Mouse (Mus musculus): ENCODE measurements at regions not wholly inside any gene's neighbourhood (a gene's known extent, or its start where the extent isn't known, plus 50 kb on each side); places are given as distances from the start of the nearest gene placed in this dataset.

DNA sequence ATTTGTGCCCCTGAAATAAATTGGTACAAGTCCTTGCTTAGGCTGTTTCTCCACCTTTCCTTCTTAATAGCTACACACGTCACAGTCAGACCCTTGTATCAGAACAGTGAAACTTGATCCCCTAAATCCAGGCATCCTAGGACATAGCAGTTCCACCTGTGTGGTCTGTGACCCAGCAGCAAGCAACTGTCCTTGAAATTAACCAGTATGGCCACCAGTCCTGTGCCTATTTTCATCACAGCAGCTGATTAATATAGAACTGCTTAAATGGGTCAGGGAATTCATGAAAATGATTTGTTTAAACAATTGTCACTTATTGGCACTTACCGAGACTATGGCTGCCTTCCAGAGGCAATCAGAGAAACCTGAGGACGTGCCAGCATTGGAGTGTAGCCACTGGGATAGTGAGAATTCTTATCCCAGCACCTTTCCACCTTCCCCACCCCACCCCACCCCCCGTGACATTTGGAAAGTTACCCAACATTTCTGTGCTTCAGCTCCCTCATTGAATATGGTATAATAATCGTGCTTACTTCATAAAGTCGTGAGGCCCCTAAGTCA, 135.4 kb upstream of the Cdkn2b start:
- peak; percentile 19 for DNase-seq

DNA sequence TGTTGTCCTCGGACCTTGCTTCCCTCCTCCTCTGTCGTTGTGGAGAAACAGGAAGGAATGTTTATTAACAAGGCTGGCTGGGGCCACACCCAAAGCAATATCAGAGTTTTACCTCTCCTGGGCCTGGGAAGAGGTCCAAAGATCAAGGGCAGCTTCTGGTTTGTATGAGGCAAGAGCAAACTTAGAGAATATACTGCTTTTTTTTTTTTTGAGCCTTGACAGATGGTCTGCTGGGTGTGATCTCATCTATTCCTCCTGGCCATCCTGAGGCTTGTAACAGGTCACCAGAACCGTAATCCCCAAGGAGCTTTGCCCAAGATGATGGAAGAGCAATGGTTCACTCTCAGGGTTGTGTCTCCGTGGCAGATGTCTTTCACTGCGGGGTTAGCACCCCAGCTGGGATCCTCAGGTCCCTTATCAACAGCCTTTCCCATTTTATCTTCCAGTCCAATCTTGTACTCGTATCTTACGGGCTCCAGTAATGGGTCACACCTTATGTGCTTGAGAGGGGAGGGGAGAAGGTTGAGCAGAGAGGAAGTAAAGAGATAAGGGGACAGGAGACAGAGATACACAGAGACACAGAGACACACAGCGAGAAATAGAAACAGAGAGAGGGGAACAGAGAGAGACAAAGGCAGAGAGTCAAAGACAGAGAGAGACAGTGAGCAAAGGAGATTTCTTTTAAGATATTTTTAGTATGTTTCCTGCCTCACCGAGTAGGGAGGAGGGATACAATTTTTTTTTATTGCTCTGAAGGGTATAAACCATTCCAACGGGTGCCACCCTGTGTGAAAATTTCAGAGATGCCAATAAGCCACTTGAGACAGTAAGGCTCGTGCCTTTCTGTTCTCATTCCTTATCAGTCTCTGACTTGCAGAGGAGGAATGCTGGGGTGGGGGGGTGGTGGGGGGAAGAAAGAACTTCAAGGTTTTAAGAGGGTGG, 134.6 kb upstream of the Cdkn2b start:
- no peak for DNase-seq

DNA sequence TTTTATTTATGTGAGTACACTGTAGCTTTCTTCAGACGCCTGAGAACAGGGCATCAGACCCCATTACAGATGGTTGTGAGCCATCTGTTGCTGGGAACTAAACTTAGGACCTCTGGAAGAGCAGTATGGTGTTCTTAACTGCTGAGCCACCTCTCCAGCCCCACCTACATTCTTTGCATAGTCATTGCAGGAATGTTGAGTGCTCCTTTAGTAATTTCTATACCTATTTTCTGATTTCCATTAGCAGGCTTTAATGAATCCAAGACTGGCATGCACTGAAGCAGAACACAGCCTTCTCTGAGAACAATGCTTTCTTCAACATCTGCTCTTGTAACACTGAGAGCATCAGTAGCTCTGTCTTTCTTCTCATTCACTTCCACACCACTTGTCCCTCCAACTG, 131.7 kb upstream of the Cdkn2b start:
- no peak for DNase-seq

DNA sequence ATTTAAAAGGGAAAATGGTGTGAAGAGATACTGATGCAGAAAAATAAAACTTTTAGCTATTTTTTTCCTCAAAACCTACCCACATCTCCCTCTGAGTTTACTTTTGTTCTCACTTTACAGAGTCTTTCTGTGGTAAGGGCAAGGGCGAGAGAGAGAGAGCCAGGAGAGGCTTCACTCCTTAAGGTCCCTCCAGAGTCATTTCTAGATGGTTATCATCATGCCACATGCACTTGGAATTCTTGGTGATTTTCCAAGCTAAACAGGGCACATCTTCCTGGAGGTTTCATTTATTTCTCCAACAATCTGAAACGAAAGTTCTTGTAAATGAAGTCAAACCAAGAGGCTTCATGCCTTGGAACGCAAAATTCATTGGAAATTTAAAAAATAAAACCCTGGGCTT, 130.0 kb upstream of the Cdkn2b start:
- DNase-seq = no peak

DNA sequence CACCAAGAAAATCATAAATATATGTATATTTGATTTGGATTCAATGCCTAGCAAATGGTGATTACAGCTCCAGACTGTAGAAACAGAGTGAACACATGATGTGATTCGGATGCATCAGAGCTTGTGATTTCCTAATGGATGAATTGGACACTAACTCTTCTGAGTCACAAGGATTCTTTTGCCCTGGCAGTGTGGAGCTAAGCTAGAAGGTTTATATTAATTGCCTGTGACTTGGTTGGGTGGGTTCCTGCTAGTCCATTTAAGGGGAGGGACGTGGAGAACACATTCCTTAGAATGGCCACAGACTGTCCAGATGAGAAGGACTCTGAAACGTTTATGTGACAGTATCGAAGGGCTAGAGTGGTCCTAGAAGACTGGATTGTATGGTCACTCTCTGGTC, 129.5 kb upstream of the Cdkn2b start:
- no peak for DNase-seq

DNA sequence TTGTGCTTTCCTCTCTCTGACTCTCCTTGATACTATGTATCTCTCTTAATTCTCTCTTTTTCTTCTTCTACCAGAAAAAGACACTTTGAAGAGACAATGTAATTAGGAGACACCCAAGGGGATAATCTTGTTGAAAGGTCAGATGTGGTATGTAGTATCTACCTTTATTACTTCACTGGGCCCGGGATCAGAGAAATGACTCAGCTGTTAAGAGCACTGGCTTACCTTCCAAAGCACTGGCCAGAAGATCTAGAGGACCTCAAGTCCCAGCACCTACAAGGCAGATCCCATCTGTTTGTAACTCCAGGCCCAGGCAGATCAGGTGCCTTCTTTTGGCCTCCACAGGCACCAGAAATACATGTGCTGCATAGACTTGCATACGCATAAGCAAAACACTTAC, 127.8 kb upstream of the Cdkn2b start:
- no peak for DNase-seq

DNA sequence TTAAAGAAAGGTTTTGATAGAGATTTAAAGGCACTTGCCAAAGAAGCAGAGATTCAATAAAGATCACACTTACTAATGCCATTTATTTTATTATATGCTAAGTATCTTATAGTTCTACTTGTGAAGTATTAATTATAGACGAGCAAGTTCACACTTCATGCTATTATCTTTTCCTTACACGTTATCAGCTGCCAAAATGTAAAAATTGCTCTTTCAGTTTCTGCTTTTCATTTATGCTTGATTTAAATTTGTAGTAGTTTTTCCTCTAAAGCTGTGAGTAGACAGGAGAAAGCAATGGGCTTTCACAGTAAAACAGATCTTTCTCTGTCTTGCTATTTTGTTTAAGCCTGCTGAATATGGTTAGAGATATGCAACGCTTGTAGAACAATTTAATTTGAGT, 125.9 kb upstream of the Cdkn2b start:
- no peak for DNase-seq

DNA sequence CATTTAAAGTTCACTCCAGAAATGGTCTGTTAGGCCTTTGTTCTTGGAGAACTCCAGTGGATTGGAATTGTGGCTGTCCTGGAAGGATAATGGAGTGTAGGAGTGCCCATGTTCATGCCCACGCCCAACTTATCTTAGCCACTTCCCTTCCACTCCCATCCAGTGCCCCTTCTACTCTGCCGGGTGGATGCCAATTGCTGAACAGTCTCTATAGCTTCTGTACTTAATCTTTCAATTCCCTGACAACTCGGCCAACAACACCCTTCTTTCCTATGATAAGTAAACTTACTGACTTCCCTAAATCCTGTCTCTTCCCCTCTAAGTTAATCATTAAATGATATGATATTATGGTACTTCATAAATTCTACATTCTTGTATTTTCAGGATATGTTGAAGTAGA, 123.3 kb upstream of the Cdkn2b start:
- no peak for DNase-seq

DNA sequence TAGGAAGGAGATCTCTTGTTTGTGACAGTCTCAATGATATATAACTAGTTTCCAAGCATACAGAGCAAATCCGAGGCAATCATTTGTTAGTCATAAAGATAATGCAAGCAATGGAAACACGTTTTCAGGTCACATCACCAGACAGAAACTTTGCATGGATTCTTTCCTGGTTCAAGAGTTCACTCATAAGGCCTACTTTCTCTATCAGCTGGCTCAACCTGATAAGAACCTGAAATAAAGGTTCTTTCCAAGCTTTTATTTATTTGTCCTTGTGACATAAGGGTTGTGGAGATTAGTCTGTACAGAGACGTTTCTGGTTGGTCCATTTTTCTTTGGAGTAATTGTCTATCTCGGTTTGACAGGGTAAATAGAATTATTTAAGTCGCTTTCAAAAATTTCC, 122.7 kb upstream of the Cdkn2b start:
- DNase-seq = no peak

DNA sequence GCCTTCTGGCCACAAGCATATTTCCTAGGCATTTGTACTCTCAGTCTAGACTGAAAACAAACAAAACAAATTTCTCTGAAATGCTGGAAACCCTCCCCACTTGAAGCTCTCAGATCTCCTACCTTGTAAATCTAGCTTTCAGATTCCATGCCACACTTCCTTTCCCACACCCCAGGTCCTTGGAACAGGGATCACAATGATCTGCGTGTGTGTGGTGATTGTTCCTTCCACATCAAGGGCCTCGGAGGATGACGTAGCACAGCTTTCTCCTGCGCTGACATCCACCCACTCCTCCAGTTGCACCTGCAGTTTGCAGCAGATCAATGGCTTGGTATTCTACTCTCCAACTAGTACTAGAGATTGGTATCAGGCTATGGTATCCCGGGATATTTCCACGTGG, 120.7 kb upstream of the Cdkn2b start:
- no peak for DNase-seq

DNA sequence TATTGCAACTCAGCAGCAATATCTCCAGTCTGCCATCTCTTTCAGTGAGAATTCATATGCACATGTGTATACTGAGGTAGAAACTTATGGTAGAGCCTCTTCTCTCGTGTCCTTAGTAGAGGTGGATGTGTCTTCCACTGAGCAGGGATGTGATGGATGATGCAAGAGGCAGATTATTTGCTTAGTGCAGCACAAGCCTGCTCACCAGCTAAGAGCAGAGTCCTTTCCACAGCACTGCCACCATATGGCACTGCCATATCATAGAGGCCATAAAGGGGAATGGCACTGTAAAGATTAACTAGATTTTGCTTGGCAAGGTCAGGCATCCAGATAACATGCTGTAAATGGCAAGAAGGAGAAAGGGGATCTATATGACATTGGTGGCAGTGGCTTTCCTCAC, 117.6 kb upstream of the Cdkn2b start:
- no peak for DNase-seq

DNA sequence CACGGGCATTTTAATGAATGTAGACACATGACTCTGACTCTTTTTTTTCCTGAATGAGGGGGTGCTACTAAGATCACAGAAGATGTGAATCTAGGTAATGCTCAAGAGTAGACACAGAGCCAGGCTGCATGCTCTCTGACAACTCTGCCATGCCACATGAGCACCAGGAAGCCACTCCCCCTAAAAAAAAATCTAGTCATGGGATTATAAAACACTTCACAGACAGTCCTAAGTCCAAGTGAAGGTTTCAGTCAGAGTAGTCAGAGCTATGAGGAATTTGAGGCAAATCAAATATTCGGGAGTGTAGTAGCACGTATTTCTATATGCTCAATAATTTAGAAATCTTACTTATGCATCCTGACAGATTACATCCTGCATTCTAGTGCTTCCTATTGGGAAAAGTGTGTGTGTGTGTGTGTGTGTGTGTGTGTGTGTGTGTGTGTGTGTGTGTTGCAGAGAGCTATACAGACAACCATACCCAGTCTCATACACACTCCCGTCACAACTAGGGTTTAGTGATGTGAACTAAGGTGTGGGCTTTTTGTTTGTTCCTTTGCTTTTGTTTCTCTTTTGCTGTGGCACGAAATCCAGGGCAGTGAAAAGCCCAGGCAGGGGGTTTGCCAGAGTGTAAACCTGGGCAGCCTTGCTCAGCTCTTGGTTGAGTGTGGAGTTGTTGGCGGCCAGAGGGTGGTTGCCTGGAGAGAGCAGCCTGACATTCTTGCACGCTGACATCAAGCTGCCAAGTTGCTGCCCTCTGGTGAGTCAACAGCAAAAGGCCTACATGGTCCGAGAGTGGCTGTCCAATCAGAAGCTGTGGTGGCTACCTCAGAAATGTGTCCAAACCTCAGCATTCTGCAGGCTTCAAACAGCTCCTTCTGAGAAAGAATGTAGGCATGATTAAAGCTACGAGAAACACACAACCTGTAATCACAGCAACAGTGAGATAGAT, 116.8 kb upstream of the Cdkn2b start:
- DNase-seq = peak; percentile 48

DNA sequence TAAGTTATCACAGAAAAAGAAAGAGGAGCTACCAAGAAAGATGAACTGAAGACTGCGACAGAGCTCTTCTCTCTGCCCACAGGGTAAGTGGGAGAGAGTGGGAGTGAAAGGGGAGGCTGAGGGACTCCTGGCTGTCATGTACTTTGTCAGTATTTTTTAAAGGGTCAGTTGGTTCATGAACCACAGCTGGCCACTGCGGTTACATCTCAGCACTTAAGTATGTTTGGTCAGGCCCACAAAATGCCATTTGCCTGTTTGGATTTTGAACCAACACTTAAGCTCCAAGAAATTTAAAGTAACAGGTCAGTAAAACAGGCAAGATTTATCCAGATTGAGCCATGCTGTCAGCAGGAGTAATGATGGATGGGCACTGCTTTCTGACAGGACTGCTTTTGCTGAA, 115.1 kb upstream of the Cdkn2b start:
- DNase-seq = no peak

DNA sequence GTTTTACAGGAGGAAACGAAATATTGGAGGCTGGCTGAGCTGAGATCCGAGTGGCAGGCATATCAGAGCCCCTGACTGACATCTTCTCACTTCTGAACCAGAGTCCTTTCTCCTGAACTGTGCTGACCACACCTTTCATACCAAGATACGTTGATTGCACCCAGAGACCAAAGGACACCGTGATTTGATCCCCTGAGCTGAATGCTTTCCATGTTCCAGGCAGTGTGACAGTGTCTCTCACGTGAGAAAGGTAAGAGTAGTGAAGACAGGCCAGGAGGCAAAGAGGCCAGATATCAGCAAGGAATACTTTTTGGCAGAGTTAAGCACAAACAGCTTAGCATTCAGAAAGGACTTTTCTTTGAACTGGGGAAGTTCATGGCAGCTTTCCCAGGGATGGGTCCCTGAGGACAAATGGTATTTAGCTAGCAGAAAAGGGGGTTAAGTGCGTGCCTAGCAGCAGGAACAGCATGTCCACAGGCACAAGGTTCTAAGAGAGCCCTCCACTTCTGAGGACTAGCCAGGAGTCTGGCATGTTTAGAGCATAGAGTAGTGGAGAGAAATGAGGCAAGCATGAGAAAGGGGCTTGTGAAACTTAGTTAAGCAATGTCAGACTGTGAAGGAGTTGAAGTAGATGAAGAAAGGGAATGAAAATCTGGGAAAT, 111.0 kb upstream of the Cdkn2b start:
- no peak for DNase-seq

DNA sequence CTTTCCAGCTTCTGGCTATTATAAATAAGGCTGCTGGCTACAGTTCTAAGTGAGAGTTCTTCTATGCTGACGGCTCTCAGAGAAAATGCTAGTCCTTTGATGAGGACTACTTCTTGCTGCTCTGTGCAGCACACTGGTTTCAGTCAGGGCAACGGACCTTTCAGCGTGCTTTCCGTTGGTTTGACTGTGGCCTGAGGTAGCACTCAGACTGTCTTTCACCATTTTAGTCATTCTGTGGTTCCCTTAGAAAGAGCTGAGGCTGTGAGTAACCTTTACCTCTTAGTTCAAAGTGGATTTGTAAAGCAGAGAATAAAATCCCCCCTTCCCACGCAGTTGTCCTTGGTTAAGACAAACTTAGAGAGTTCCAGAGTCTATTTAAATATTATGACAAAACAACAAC, 110.0 kb upstream of the Cdkn2b start:
- no peak for DNase-seq

DNA sequence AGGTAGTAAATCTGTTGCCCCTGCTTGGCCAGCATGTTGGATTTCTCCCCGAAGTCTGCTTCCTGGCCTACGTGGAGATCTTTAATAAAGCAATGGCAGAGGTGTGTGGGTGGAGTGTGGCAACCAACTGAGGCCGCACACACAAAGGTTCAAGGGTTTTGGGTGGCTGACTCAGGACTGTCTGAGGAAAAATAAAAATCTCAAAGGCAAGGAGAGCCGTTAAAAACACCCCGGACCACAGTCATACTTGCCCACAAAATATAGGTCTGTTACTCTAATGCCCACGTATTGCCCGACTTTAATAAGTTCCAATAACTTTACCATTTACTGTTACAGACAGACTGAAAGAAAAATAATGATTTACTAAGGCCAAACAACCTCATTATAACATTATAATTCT, 108.7 kb upstream of the Cdkn2b start:
- no peak for DNase-seq

DNA sequence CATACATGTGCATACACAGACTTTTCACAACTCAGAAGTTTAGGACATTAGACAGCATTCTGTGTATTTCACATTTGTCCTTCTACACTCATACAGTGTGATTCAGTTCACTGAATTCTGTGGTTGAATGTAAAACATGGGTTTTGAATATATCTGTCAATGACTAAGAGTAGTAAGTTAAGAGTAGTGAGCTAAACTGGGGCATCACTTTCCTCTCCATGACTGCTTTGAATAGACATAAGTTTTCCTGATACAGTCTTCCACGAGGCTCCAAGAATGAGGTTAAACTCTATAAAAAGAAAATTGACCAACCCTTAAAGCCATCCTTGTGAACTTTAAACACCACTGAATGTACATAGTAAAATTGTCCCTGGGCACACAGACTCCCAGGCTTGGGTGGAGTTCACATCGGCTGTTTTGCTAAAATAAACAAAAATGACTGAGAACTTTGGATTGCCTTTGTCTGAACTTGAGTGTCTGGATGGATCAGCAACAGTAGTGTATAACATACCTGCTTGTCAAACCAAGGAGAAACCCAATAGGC, 94.9 kb upstream of the Cdkn2b start:
- no peak for DNase-seq

DNA sequence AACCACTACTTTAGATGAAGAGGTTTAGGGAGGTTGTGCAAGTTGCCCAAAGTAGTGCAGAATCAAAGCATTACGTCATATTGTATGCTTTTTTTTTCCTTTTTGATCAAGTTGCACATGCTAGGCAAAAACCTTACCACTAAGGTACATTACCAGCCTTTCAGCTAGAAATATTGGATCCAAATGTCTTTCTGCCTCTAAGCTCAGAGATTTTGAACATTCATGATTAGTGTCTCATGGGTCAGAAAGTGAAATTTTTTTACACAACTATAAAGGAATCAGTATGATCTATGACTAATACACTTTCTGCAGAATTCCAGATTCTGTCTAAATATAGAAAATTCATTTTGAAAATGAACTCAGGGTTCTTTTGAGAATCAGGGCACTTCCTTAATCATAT, 92.3 kb upstream of the Cdkn2b start:
- no peak for DNase-seq

DNA sequence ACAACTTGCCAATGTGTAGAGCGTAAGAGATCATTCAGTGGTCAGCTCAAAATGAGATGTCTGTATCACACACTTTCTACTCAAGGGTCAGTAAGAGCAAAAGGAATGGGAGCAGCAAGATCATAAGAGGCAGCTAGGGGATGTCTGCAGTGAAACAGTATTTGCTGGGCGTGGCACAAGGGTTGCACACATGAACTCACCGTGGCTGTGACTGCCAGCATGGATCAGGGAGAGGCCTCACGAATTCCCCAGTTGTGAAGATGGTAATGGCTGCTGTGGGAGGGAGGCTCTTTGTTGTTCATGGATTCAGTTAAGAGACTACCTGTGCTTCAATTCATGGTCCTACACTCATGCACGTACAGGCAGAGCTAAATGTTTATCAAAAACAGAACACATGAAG, 91.5 kb upstream of the Cdkn2b start:
- no peak for DNase-seq

DNA sequence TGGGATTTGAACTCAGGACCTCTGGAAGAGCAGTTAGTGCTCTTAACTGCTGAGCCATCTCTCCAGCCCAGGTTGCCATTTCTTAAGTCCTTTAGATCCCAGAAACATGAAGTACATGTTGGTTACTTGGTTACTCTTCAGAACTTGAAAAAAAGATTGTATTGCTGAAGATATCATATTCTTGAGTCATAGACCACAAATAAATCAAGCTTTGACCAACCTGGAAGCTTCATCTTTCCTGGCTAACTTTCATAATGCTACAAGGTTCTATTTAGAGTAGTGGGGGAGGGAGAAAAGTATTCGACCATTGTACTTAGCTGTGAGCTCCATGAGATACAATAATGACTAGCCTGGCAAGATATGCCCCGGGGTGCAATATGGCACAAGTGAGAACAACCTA, 90.9 kb upstream of the Cdkn2b start:
- DNase-seq = no peak

DNA sequence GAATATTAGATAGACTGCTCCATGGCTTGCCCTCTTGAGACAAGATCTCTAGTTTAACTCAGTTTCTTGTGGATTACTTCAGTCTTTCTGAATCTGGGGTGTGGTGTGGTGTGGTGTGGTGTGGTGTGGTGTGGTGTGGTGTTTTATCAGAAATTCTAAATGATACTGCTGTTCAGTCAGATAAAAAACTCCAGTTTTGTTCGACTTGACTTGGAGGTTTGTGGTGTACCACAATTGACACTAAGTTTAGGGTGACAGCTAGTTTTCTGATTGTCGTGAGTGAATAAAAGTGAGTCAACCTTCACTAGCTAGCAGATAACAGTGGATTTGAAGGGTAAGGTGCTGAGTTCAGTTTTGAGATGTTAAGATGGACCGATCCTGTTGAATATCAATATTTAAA, 89.5 kb upstream of the Cdkn2b start:
- DNase-seq = no peak

DNA sequence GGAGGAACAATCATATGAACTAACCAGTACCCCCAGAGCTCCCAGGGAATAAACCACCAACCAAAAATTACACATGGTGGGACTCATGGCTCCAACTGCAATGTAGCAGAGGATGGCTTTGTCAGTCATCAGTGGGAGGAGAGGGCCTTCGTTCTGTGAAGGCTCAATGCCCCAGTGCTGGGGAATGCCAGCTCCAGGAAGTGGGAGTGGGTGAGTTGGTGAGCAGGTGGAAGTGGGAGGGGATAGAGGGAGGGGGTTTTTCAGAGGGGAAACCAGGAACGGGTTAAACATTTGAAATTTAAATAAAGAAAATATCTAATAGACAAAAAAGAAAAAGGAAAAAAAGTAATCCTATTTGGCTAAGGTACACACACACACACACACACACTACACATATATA, 88.4 kb upstream of the Cdkn2b start:
- no peak for DNase-seq

DNA sequence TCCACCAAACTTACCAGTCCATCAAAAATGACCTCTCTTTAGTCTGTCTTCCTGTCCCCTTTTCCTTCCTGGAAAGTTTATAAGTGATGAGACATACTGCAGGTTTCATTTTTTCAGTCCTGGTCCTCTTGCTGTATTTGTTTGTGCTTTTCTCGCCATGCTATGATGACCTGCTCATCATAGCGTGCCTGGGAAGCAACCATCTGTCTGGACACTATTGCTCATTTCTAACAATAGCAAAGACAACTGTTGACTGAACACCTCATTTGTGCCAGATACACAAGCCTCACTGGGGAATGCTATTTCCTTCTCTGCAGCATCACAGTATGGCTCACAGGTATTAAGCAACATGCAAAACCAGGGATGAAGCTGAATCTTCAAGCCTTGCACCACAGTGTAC, 85.2 kb upstream of the Cdkn2b start:
- DNase-seq = no peak

Data from embryo, embryonic 11 days (tissue).